Mouse (Mus musculus) hindbrain, embryonic 13.5 days (tissue): Measurements from ENCODE around the gene Hmga1b. TPM values are rescaled to one million over a fixed set of nuclear protein-coding genes. Genes with fewer than 3 reads are reported as not detected.
"Not testable (repeated sequence)": the region's sequence is repeated elsewhere in the genome, so short reads cannot be mapped to it uniquely, and the experiment has no call there.

Experiments
- ATAC-seq: fragments of 200-750 bp; cut with Nextera tagmentation; 2 replicates; pipeline ENCODE4 v1.8.0; 2017; ENCODE audit warnings: moderate TSS enrichment; ENCODE audit not compliant: low FRiP score
- H3K27ac ChIP-seq: fragments of 300-500 bp; sonication (generic); 2 replicates; pipeline ENCODE4 v1.5.1; 2015; ENCODE audit warnings: inconsistent platforms, mild to moderate bottlenecking, moderate library complexity
- H3K27me3 ChIP-seq: fragments of 300-500 bp; sonication (generic); 2 replicates; pipeline ENCODE4 v1.6.1; 2015; ENCODE audit warnings: mild to moderate bottlenecking, inconsistent platforms
- H3K36me3 ChIP-seq: fragments of 300-500 bp; sonication (generic); 2 replicates; pipeline ENCODE4 v1.6.1; 2015; ENCODE audit warnings: mild to moderate bottlenecking, inconsistent platforms
- H3K4me1 ChIP-seq: fragments of 300-500 bp; sonication (generic); replicated peaks from 2 replicates; pipeline ENCODE4 v1.6.1; 2015; ENCODE audit warnings: inconsistent platforms
- H3K4me2 ChIP-seq: fragments of 300-500 bp; sonication (generic); 2 replicates; pipeline ENCODE4 v1.6.1; 2015; ENCODE audit warnings: inconsistent platforms, mild to moderate bottlenecking, moderate library complexity
- H3K4me3 ChIP-seq: fragments of 300-500 bp; sonication (generic); 2 replicates; pipeline ENCODE4 v1.5.1; 2015; ENCODE audit warnings: mild to moderate bottlenecking, inconsistent platforms
- H3K9ac ChIP-seq: fragments of 300-500 bp; sonication (generic); 2 replicates; pipeline ENCODE4 v1.6.1; 2015; ENCODE audit warnings: mild to moderate bottlenecking, inconsistent platforms
- H3K9me3 ChIP-seq: fragments of 300-500 bp; sonication (generic); 2 replicates; pipeline ENCODE4 v1.6.1; 2016; ENCODE audit warnings: inconsistent platforms
- WGBS: fragments of 180-500 bp; shearing (Covaris S2); methylation state at CpG from one replicate; pipeline ENCODE4 v1.1.7; 2015; 5-methylcytosine and 5-hydroxymethylcytosine counted together
- polyA plus RNA-seq: library from polyadenylated mRNA; unstranded; fragments of >200 nt; fragmentation: Nextera tagmentation; extraction: Ambion mirVana; gene quantifications from 2 replicates; pipeline ENCODE4 v1.2.1, GENCODE M21; 2015

Hmga1b gene
- polyA plus RNA-seq, 1 experiment from 2014 or later: 2.1 TPM

- peaks cover 17% of the 10 kb centered on the region for H3K36me3 ChIP-seq
- H3K4me2 ChIP-seq: no peak overlapping the region
- no peaks in the 10 kb centered on the region for H3K27me3 ChIP-seq
- ATAC-seq: peak; percentile 85
- no peaks in the 10 kb centered on the region for H3K9me3 ChIP-seq
- no peak overlapping the region for H3K27ac ChIP-seq
- H3K4me3 ChIP-seq: no peak overlapping the region
- H3K9ac ChIP-seq: no peak overlapping the region
- H3K4me1 ChIP-seq: peaks cover 15% of the 10 kb centered on the region
- WGBS: 25% methylated on average over 15 of the region's 15 CpGs
Measured at GRCm38 (mm10) chr11:120775774-120776469, 13.3 kb downstream of the Hmga1b start.

GRCm38 (mm10) chr11:120777123-120777522, 14.5 kb downstream of the Hmga1b start:
- peaks cover 15% of the 10 kb centered on the region for H3K4me1 ChIP-seq
- H3K27ac ChIP-seq: no peak overlapping the region
- H3K36me3 ChIP-seq: peaks cover 26% of the 10 kb centered on the region
- peak overlapping the region; percentile 24; the same call in 1 of the 2 replicates for H3K9ac ChIP-seq
- 32% methylated on average over 6 of the region's 6 CpGs for WGBS
- no peaks in the 10 kb centered on the region for H3K27me3 ChIP-seq
- no peak overlapping the region for H3K4me3 ChIP-seq
- ATAC-seq: no peak
- H3K4me2 ChIP-seq: no peak overlapping the region
- no peaks in the 10 kb centered on the region for H3K9me3 ChIP-seq

GRCm38 (mm10) chr11:120779876-120780275, 17.3 kb downstream of the Hmga1b start:
- 82% methylated on average over 1 of the region's 1 CpGs for WGBS
- Histone ChIP-seq H3K9ac (no peak overlapping the region), H3K27me3 (no peaks in the 10 kb centered on the region), H3K4me3 (no peak overlapping the region), H3K4me2 (no peak overlapping the region), H3K4me1 (peaks cover 31% of the 10 kb centered on the region), H3K27ac (no peak overlapping the region), H3K9me3 (no peaks in the 10 kb centered on the region), H3K36me3 (peaks cover 34% of the 10 kb centered on the region)
- ATAC-seq: no peak

- H3K4me3 ChIP-seq, H3K9ac ChIP-seq, H3K27ac ChIP-seq, H3K9me3 ChIP-seq, H3K27me3 ChIP-seq, H3K4me2 ChIP-seq, ATAC-seq: not testable (repeated sequence)
- Histone ChIP-seq H3K36me3 (peaks cover 41% of the 10 kb centered on the region), H3K4me1 (peaks cover 37% of the 10 kb centered on the region)
- WGBS: 96% methylated on average over 6 of the region's 6 CpGs
Measured at GRCm38 (mm10) chr11:120781361-120781760, 18.8 kb downstream of the Hmga1b start.

GRCm38 (mm10) chr11:120783426-120784063, 21.0 kb downstream of the Hmga1b start:
- peak; percentile 27 for ATAC-seq
- H3K4me1 ChIP-seq: peaks cover 29% of the 10 kb centered on the region
- peak overlapping the region; percentile 100 for H3K4me2 ChIP-seq
- no peaks in the 10 kb centered on the region for H3K27me3 ChIP-seq
- H3K36me3 ChIP-seq: peaks cover 63% of the 10 kb centered on the region
- H3K9ac ChIP-seq: peak overlapping the region; percentile 96
- H3K27ac ChIP-seq: peak overlapping the region; percentile 87
- no peaks in the 10 kb centered on the region for H3K9me3 ChIP-seq
- peak overlapping the region; percentile 97 for H3K4me3 ChIP-seq
- WGBS: 2% methylated on average over 42 of the region's 42 CpGs

GRCm38 (mm10) chr11:120784064-120784791, 21.6 kb downstream of the Hmga1b start, which contains the start of the genes Rfng and Gps1:
Gene Rfng (minus strand): TSS chr11:120784207.
Gene Gps1 (plus strand): TSS chr11:120784272.
- ATAC-seq: peak; percentile 82
- Histone ChIP-seq H3K9me3 (no peaks in the 10 kb centered on the region), H3K4me2 (peak within 1 kb of the TSS; percentile 100), H3K4me1 (peaks cover 29% of the 10 kb centered on the region), H3K9ac (peak within 1 kb of the TSS; percentile 96), H3K4me3 (peak within 1 kb of the TSS; percentile 97), H3K36me3 (peaks cover 63% of the 10 kb centered on the region), H3K27ac (peak within 1 kb of the TSS; percentile 87), H3K27me3 (no peaks in the 10 kb centered on the region)
- under 1% methylated on average over 91 of the region's 107 CpGs for WGBS

- Histone ChIP-seq H3K9me3 (no peaks in the 10 kb centered on the region), H3K9ac (peak overlapping the region; percentile 96), H3K4me2 (peak overlapping the region; percentile 100), H3K27me3 (no peaks in the 10 kb centered on the region), H3K36me3 (peaks cover 67% of the 10 kb centered on the region), H3K4me3 (peak overlapping the region; percentile 97), H3K4me1 (peaks cover 29% of the 10 kb centered on the region), H3K27ac (peak overlapping the region; percentile 87; the same call in 1 of the 2 replicates)
- no peak for ATAC-seq
- WGBS: 39% methylated on average over 9 of the region's 9 CpGs
Measured at GRCm38 (mm10) chr11:120785145-120785544, 22.6 kb downstream of the Hmga1b start.

GRCm38 (mm10) chr11:120788460-120788859, 25.9 kb downstream of the Hmga1b start:
- H3K9ac ChIP-seq, H3K4me3 ChIP-seq, H3K4me2 ChIP-seq, ATAC-seq, H3K9me3 ChIP-seq, H3K27me3 ChIP-seq, H3K27ac ChIP-seq: not testable (repeated sequence)
- Histone ChIP-seq H3K4me1 (peaks cover 17% of the 10 kb centered on the region), H3K36me3 (peaks cover 76% of the 10 kb centered on the region)
- WGBS: 92% methylated on average over 9 of the region's 10 CpGs

- Histone ChIP-seq H3K9me3 (no peaks in the 10 kb centered on the region), H3K9ac (no peak overlapping the region), H3K4me1 (peaks cover 16% of the 10 kb centered on the region), H3K27ac (no peak overlapping the region), H3K36me3 (peaks cover 84% of the 10 kb centered on the region), H3K4me2 (no peak overlapping the region), H3K27me3 (no peaks in the 10 kb centered on the region), H3K4me3 (no peak overlapping the region)
- no peak for ATAC-seq
- 92% methylated on average over 4 of the region's 4 CpGs for WGBS
Measured at GRCm38 (mm10) chr11:120789355-120789754, 26.8 kb downstream of the Hmga1b start.

- WGBS: 87% methylated on average over 3 of the region's 3 CpGs
- Histone ChIP-seq H3K4me3 (no peak overlapping the region), H3K4me2 (no peak overlapping the region), H3K36me3 (peaks cover 84% of the 10 kb centered on the region), H3K27me3 (no peaks in the 10 kb centered on the region), H3K9me3 (no peaks in the 10 kb centered on the region), H3K27ac (no peak overlapping the region), H3K9ac (no peak overlapping the region), H3K4me1 (peaks cover 18% of the 10 kb centered on the region)
- ATAC-seq: no peak
Measured at GRCm38 (mm10) chr11:120789810-120790209, 27.2 kb downstream of the Hmga1b start.

GRCm38 (mm10) chr11:120792652-120793051, 30.1 kb downstream of the Hmga1b start:
- no peak overlapping the region for H3K9ac ChIP-seq
- no peak for ATAC-seq
- H3K27ac ChIP-seq: no peak overlapping the region
- no peak overlapping the region for H3K4me2 ChIP-seq
- peaks cover 64% of the 10 kb centered on the region for H3K36me3 ChIP-seq
- H3K4me1 ChIP-seq: peaks cover 20% of the 10 kb centered on the region
- no peak overlapping the region for H3K4me3 ChIP-seq
- 95% methylated on average over 9 of the region's 9 CpGs for WGBS
- H3K27me3 ChIP-seq: no peaks in the 10 kb centered on the region
- H3K9me3 ChIP-seq: no peaks in the 10 kb centered on the region
